Mouse (Mus musculus): ENCODE measurements at regions not wholly inside any gene's neighbourhood (a gene's known extent, or its start where the extent isn't known, plus 50 kb on each side); places are given as distances from the start of the nearest gene placed in this dataset.

- H3K9ac ChIP-seq (ENCODE audit: low read length) = no peak overlapping the region
- H3K27me3 ChIP-seq (ENCODE audit: control insufficient read depth, insufficient read depth, low read length) = no peaks in the 10 kb centered on the region
- no peaks in the 10 kb centered on the region for H3K9me3 ChIP-seq (ENCODE audit: control insufficient read depth, low read length)
- no peak overlapping the region for H3K4me2 ChIP-seq (ENCODE audit: low read depth, low read length, severe bottlenecking)
- 0 out of 2 replicates have a peak, but pooled peaks have one; percentile 30 for ATAC-seq (replicated peaks; ENCODE audit: low FRiP score)
- no peak overlapping the region for H3K27ac ChIP-seq (ENCODE audit: low read depth, low read length)
- H3K36me3 ChIP-seq (ENCODE audit: control insufficient read depth, insufficient read depth, low read length) = no peaks in the 10 kb centered on the region
- WGBS = 71% methylated on average over 6 of the region's 6 CpGs
- H3K4me3 ChIP-seq (ENCODE audit: low read depth, low read length) = no peak overlapping the region
- H3K4me1 ChIP-seq (replicated peaks; ENCODE audit: control insufficient read depth, insufficient read depth, low read length) = no peaks in the 10 kb centered on the region
- DNase-seq (ENCODE audit: low spot score) = no peak
These were observed 246.0 kb downstream of the Lrfn2 start for GRCm38 (mm10) chr17:49177966-49178731.

GRCm38 (mm10) chr17:49182485-49182884 is 245.7 kb upstream of the Mocs1 start:
- Histone ChIP-seq H3K4me3 (ENCODE audit: low read depth, low read length) (no peak overlapping the region), H3K27ac (ENCODE audit: low read depth, low read length) (no peak overlapping the region), H3K4me2 (ENCODE audit: low read depth, low read length, severe bottlenecking) (no peak overlapping the region), H3K36me3 (ENCODE audit: control insufficient read depth, insufficient read depth, low read length) (no peaks in the 10 kb centered on the region), H3K4me1 (replicated peaks; ENCODE audit: control insufficient read depth, insufficient read depth, low read length) (no peaks in the 10 kb centered on the region), H3K27me3 (ENCODE audit: control insufficient read depth, insufficient read depth, low read length) (no peaks in the 10 kb centered on the region), H3K9me3 (ENCODE audit: control insufficient read depth, low read length) (no peaks in the 10 kb centered on the region), H3K9ac (ENCODE audit: low read length) (no peak overlapping the region)
- no peak for ATAC-seq (replicated peaks; ENCODE audit: low FRiP score)
- peak; percentile 74 for DNase-seq (ENCODE audit: low spot score)
- WGBS = 10% methylated on average over 4 of the region's 4 CpGs

- H3K9me3 ChIP-seq (ENCODE audit: control insufficient read depth, low read length) = no peaks in the 10 kb centered on the region
- no peak overlapping the region for H3K9ac ChIP-seq (ENCODE audit: low read length)
- 71% methylated on average over 3 of the region's 3 CpGs for WGBS
- ATAC-seq (replicated peaks; ENCODE audit: low FRiP score) = no peak
- no peak for DNase-seq (ENCODE audit: low spot score)
- H3K4me2 ChIP-seq (ENCODE audit: low read depth, low read length, severe bottlenecking) = no peak overlapping the region
- no peak overlapping the region for H3K4me3 ChIP-seq (ENCODE audit: low read depth, low read length)
- H3K27ac ChIP-seq (ENCODE audit: low read depth, low read length) = no peak overlapping the region
- no peaks in the 10 kb centered on the region for H3K4me1 ChIP-seq (replicated peaks; ENCODE audit: control insufficient read depth, insufficient read depth, low read length)
- no peaks in the 10 kb centered on the region for H3K36me3 ChIP-seq (ENCODE audit: control insufficient read depth, insufficient read depth, low read length)
- no peaks in the 10 kb centered on the region for H3K27me3 ChIP-seq (ENCODE audit: control insufficient read depth, insufficient read depth, low read length)
These were observed 244.2 kb upstream of the Mocs1 start for GRCm38 (mm10) chr17:49183917-49184316.

- H3K27me3 ChIP-seq (ENCODE audit: control insufficient read depth, insufficient read depth, low read length) = no peaks in the 10 kb centered on the region
- no peak for DNase-seq (ENCODE audit: low spot score)
- no peak overlapping the region for H3K27ac ChIP-seq (ENCODE audit: low read depth, low read length)
- no peak overlapping the region for H3K4me3 ChIP-seq (ENCODE audit: low read depth, low read length)
- ATAC-seq (replicated peaks; ENCODE audit: low FRiP score) = no peak
- no peaks in the 10 kb centered on the region for H3K36me3 ChIP-seq (ENCODE audit: control insufficient read depth, insufficient read depth, low read length)
- no peak overlapping the region for H3K4me2 ChIP-seq (ENCODE audit: low read depth, low read length, severe bottlenecking)
- no peak overlapping the region for H3K9ac ChIP-seq (ENCODE audit: low read length)
- no peaks in the 10 kb centered on the region for H3K9me3 ChIP-seq (ENCODE audit: control insufficient read depth, low read length)
- WGBS = 49% methylated on average over 8 of the region's 8 CpGs
- H3K4me1 ChIP-seq (replicated peaks; ENCODE audit: control insufficient read depth, insufficient read depth, low read length) = no peaks in the 10 kb centered on the region
These were observed 243.0 kb upstream of the Mocs1 start for GRCm38 (mm10) chr17:49185052-49185612.

GRCm38 (mm10) chr17:49189765-49190164 is 238.4 kb upstream of the Mocs1 start:
- Histone ChIP-seq H3K4me1 (replicated peaks; ENCODE audit: control insufficient read depth, insufficient read depth, low read length) (no peaks in the 10 kb centered on the region), H3K36me3 (ENCODE audit: control insufficient read depth, insufficient read depth, low read length) (no peaks in the 10 kb centered on the region), H3K27me3 (ENCODE audit: control insufficient read depth, insufficient read depth, low read length) (no peaks in the 10 kb centered on the region), H3K9ac (ENCODE audit: low read length) (no peak overlapping the region), H3K4me3 (ENCODE audit: low read depth, low read length) (no peak overlapping the region), H3K9me3 (ENCODE audit: control insufficient read depth, low read length) (no peaks in the 10 kb centered on the region), H3K4me2 (ENCODE audit: low read depth, low read length, severe bottlenecking) (no peak overlapping the region), H3K27ac (ENCODE audit: low read depth, low read length) (no peak overlapping the region)
- ATAC-seq (replicated peaks; ENCODE audit: low FRiP score) (no peak), DNase-seq (ENCODE audit: low spot score) (no peak)
- WGBS = 51% methylated on average over 3 of the region's 3 CpGs

- Histone ChIP-seq H3K36me3 (ENCODE audit: control insufficient read depth, insufficient read depth, low read length) (no peaks in the 10 kb centered on the region), H3K4me2 (ENCODE audit: low read depth, low read length, severe bottlenecking) (no peak overlapping the region), H3K4me3 (ENCODE audit: low read depth, low read length) (no peak overlapping the region), H3K4me1 (replicated peaks; ENCODE audit: control insufficient read depth, insufficient read depth, low read length) (no peaks in the 10 kb centered on the region), H3K27me3 (ENCODE audit: control insufficient read depth, insufficient read depth, low read length) (no peaks in the 10 kb centered on the region), H3K9ac (ENCODE audit: low read length) (no peak overlapping the region), H3K9me3 (ENCODE audit: control insufficient read depth, low read length) (no peaks in the 10 kb centered on the region), H3K27ac (ENCODE audit: low read depth, low read length) (no peak overlapping the region)
- DNase-seq (ENCODE audit: low spot score) = no peak
- WGBS = 81% methylated on average over 4 of the region's 4 CpGs
- no peak for ATAC-seq (replicated peaks; ENCODE audit: low FRiP score)
These were observed 237.8 kb upstream of the Mocs1 start for GRCm38 (mm10) chr17:49190337-49190736.

- Histone ChIP-seq H3K9ac (ENCODE audit: low read length) (no peak overlapping the region), H3K27me3 (ENCODE audit: control insufficient read depth, insufficient read depth, low read length) (no peaks in the 10 kb centered on the region), H3K27ac (ENCODE audit: low read depth, low read length) (no peak overlapping the region), H3K4me3 (ENCODE audit: low read depth, low read length) (no peak overlapping the region), H3K9me3 (ENCODE audit: control insufficient read depth, low read length) (no peaks in the 10 kb centered on the region), H3K4me1 (replicated peaks; ENCODE audit: control insufficient read depth, insufficient read depth, low read length) (no peaks in the 10 kb centered on the region), H3K36me3 (ENCODE audit: control insufficient read depth, insufficient read depth, low read length) (no peaks in the 10 kb centered on the region), H3K4me2 (ENCODE audit: low read depth, low read length, severe bottlenecking) (no peak overlapping the region)
- ATAC-seq (replicated peaks; ENCODE audit: low FRiP score) (no peak), DNase-seq (ENCODE audit: low spot score) (no peak)
- 66% methylated on average over 8 of the region's 8 CpGs for WGBS
These were observed 232.0 kb upstream of the Mocs1 start for GRCm38 (mm10) chr17:49196046-49196684.

- Histone ChIP-seq H3K27me3 (ENCODE audit: control insufficient read depth, insufficient read depth, low read length) (no peaks in the 10 kb centered on the region), H3K4me2 (ENCODE audit: low read depth, low read length, severe bottlenecking) (no peak overlapping the region), H3K4me3 (ENCODE audit: low read depth, low read length) (no peak overlapping the region), H3K9me3 (ENCODE audit: control insufficient read depth, low read length) (no peaks in the 10 kb centered on the region), H3K27ac (ENCODE audit: low read depth, low read length) (no peak overlapping the region), H3K9ac (ENCODE audit: low read length) (no peak overlapping the region), H3K4me1 (replicated peaks; ENCODE audit: control insufficient read depth, insufficient read depth, low read length) (peaks cover 6% of the 10 kb centered on the region; the same call in 1 of the 2 replicates), H3K36me3 (ENCODE audit: control insufficient read depth, insufficient read depth, low read length) (no peaks in the 10 kb centered on the region)
- DNase-seq (ENCODE audit: low spot score) = no peak
- WGBS = 93% methylated on average over 3 of the region's 3 CpGs
- ATAC-seq (replicated peaks; ENCODE audit: low FRiP score) = no peak
These were observed 226.7 kb upstream of the Mocs1 start for GRCm38 (mm10) chr17:49201495-49201894.
